Mouse (Mus musculus): ENCODE data around the gene Sorcs3.

Gene Sorcs3

GRCm38 (mm10) chr19:48404774-48405495, 199.1 kb downstream of the Sorcs3 start:
- no peak for DNase-seq

GRCm38 (mm10) chr19:48408221-48408620, 202.4 kb downstream of the Sorcs3 start:
- no peak for DNase-seq

GRCm38 (mm10) chr19:48411332-48411731, 205.5 kb downstream of the Sorcs3 start:
- no peak for DNase-seq

- DNase-seq: peak; percentile 50
Observed at GRCm38 (mm10) chr19:48413836-48414235, 208.0 kb downstream of the Sorcs3 start.

GRCm38 (mm10) chr19:48418356-48418755, 212.5 kb downstream of the Sorcs3 start:
- DNase-seq: no peak

GRCm38 (mm10) chr19:48429263-48429662, 223.4 kb downstream of the Sorcs3 start:
- no peak for DNase-seq

- DNase-seq: peak; percentile 37
Observed at GRCm38 (mm10) chr19:48429755-48430154, 223.9 kb downstream of the Sorcs3 start.

GRCm38 (mm10) chr19:48430328-48430727, 224.5 kb downstream of the Sorcs3 start:
- DNase-seq: peak; percentile 24

- no peak for DNase-seq
Observed at GRCm38 (mm10) chr19:48438450-48438849, 232.6 kb downstream of the Sorcs3 start.

GRCm38 (mm10) chr19:48461141-48461540, 255.3 kb downstream of the Sorcs3 start:
- DNase-seq: no peak

- DNase-seq: no peak
Observed at GRCm38 (mm10) chr19:48462426-48462825, 256.6 kb downstream of the Sorcs3 start.

GRCm38 (mm10) chr19:48463494-48463893, 257.7 kb downstream of the Sorcs3 start:
- DNase-seq: peak; percentile 37

GRCm38 (mm10) chr19:48467471-48467870, 261.6 kb downstream of the Sorcs3 start:
- DNase-seq: no peak

- no peak for DNase-seq
Observed at GRCm38 (mm10) chr19:48469791-48470410, 264.1 kb downstream of the Sorcs3 start.

- DNase-seq: no peak
Observed at GRCm38 (mm10) chr19:48471927-48472326, 266.1 kb downstream of the Sorcs3 start.

GRCm38 (mm10) chr19:48475784-48476410, 270.1 kb downstream of the Sorcs3 start:
- no peak for DNase-seq

GRCm38 (mm10) chr19:48478864-48479263, 273.0 kb downstream of the Sorcs3 start:
- no peak for DNase-seq

- peak; percentile 10 for DNase-seq
Observed at GRCm38 (mm10) chr19:48482946-48483345, 277.1 kb downstream of the Sorcs3 start.

- no peak for DNase-seq
Observed at GRCm38 (mm10) chr19:48491111-48491510, 285.3 kb downstream of the Sorcs3 start.

GRCm38 (mm10) chr19:48503896-48504620, 298.2 kb downstream of the Sorcs3 start:
- no peak for DNase-seq

- DNase-seq: no peak
Observed at GRCm38 (mm10) chr19:48523803-48524202, 318.0 kb downstream of the Sorcs3 start.

- DNase-seq: no peak
Observed at GRCm38 (mm10) chr19:48524527-48525214, 318.8 kb downstream of the Sorcs3 start.

GRCm38 (mm10) chr19:48533582-48533981, 327.8 kb downstream of the Sorcs3 start:
- no peak for DNase-seq
